Mouse (Mus musculus): Measurements from ENCODE around the gene Uvrag.
"Not testable (repeated sequence)": the region's sequence is repeated elsewhere in the genome, so short reads cannot be mapped to it uniquely, and the experiment has no call there.

Uvrag gene

DNA sequence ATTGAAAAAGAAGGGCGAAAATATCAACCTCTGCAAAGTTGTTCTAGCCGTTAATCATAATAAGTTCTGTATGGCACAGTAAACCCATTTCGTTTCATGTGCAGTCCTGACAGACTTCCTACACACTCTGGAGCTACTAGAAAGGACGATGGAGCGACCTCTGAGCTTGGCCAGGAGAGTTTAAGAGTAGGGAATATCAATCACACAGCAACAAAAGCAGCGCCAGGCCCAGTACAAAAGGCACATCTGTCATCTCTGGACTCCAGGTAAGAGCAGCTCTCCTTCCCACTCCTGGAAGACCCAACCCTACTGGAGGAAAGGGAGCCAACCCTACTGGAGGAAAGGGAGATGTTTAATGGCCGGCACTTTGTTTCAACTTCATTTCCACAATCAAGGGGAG, 43.2 kb downstream of the Uvrag start:
- in situ Hi-C loops (cut with MboI) = no loop called here

DNA sequence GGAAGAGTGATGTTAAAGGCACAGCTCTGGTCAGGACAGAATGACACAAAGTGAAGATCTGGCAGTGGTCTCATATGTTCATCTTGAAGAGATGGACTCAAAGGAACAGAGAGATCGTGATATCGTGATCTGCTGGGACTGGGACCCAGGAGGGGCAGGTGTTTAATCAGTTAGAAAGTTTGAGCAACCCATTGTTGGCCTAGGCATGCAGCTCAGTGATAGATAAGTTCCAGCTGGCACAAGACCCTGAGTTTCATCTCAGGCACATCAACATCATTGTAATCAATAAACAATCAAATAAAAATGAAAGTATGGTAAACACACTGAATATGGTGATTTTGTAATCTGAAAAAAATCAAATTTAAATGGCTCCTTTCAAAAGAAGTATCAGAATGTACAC, 43.8 kb downstream of the Uvrag start:
- in situ Hi-C loops (cut with MboI) = no loop called here

DNA sequence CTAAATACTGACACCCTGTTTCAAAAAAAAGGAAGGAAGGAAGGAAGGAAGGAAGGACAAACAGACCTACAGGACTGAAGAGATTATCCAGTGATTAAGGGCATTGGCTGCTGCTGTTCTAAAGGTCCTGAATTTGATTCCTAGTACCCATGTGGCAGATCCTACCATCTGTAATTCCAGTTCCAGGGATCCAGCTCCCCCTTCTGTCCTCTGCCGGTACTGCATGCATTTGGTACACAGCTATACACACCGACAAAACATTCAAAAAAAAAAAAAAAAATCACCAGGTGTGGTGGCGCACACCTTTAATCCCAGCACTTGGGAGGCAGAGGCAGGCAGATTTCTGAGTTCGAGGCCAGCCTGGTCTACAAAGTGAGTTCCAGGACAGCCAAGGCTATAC, 45.8 kb downstream of the Uvrag start:
- in situ Hi-C loops (cut with MboI) = no loop called here

DNA sequence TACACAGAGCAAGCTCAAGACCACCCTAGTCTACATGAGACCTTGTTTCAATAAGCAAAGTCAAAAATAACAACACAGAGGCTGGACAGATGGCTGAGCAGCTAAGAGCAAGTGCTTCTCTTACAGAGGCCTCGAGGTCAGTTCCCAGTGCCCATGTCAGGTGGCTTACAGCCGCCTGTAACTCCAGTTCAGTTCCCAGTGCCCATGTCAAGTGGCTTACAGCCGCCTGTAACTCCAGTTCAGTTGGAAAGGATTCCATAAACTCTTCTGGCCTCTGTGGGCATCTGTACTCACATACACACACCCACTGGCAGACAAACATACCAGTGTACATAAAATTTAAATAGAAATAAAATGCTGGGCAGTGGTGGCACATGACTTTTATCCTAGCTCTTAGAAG, 46.6 kb downstream of the Uvrag start:
- in situ Hi-C loops (cut with MboI) = no loop called here

DNA sequence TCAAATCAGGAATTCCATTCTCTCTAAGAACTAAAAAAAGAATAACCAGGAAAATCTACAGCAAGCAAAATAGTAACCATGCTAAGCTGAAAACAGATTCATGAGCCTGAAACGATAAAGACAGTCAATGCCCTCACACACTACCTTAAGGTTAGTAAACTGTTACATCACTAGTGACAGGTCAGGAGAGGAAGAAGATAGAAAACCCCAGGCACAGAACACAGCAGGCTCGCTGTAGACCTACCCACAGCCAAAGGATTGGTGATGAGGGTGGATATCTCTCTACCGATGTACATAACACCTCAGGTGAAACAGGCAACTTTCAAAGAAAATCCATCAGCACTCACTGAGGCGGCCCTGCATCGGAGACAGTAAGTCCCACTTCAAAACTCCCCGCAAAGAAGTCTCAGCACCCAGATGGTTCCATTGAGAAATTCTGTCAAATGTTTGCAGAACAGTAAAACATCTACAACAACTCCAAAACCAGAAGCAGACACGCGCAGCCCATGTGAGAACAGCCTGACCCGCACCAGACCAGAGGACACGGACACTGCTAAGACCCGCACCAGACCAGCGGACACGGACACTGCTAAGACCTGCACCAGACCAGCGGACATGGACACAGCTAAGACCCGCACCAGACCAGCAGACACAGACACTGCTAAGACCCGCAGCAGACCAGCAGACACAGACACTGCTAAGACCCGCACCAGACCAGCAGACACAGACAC, 48.9 kb downstream of the Uvrag start:
- in situ Hi-C loops (cut with MboI) = no loop called here

DNA sequence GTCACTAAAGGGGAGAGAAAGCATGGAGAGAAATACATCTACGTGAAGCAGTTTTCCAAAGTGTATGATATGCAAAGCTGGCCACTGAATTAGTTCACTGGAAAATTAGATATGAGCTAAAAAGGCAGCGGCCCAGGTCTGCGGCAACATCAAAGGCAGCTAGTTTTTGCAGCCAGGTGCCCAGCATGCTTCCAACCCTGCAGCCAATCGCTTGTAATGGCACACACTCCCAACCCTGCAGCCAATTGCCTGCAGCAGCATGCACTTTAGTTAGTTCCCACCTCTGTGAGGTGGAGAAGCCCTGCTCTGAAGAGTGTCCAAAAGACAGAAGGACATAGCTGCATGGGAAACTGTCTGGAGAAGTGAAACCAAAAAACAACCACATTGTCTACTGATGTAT, 51.2 kb downstream of the Uvrag start:
- in situ Hi-C loops (cut with MboI) = no loop called here

DNA sequence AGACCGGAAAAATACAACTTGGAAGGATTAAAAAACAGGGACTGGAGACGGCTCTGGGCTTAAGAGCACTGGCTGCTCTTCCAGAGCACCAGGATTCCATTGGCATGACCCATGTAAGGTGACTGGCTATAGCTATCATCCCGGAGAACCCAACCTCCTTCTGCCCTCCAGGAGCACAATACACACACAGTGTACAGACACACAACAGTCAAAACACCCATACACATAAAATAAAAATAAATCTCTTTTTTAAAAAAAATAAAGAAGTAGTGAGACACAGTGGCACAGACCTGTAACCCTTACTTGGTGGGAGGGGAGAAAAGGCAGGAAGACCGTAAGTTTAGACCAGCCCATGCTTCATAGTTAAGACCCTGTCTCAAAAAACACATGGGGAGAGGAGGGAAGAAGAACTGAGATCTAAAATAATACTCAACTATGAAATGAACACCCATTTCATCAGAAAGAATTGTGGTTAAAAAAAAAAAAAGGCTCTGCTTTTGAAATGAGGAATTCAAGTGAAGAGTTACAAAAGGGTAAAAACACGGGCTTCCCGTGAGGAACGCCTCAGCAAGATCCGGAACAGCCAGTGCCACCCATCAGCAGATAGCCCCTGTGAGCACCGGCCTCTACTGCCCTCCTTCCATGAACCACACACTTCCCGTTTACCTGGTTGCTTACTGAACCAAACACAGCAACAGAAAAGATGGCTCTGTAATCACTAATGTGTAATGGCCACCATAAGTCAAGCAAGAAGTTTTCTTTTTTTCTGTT, 52.2 kb downstream of the Uvrag start:
- in situ Hi-C loops (cut with MboI) = no loop called here

DNA sequence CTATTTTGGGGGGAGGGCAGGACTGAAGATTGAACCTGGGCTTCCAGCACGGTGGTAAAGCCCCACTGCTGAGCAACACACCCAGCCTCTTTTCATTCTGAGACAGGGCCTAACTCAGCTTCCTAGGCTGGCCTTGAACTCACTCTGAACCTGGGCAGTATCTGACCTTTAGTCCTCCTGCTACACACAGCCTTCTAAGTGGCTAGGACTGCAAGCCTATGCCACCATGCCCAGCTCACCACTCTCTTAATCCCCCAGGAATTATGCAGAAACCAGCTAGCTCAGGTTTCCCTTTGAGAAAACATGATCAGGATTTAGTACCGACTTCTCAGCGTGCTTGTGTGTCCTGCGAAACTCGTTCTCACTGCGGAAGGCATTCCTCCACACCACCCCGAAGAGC, 53.4 kb downstream of the Uvrag start:
- in situ Hi-C loops (cut with MboI) = no loop called here

DNA sequence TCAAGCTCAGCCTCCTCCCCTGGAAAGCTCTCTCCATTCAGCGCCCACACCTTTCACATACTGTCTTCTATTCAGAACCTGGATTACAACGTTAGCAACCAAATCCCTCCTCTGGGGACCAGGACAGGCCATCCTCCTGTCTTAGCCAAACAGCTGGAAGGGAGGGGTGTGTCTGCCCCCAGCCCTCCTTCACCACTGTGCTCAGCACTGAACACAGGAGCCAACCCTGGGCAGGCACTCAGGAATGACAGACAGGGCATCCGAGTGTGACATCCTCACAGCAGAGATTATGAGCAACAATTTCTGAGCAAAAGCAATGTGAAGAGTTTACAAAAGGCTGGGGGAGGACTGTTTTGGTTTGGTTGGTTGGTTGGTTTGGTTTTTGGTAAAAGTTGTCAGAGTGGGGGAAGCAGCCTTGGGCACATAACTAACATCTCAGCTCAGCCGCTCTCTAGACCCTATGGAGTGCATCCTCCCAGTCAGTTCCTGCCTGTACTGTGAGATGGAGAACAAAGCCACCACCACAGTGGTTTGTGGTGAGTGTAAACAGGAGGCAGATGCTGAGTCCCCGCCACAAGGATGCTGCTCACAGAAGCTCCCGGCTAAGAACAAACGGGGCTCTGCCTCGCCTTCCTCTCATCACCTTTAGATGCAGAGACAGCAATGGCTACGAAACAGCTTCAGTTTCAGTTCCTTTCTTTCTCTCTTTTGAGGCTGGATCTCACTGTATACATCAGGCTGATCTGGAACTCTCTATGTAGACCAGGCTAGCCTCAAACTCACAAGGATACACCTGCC, 54.1 kb downstream of the Uvrag start:
- in situ Hi-C loops (cut with MboI) = no loop called here

DNA sequence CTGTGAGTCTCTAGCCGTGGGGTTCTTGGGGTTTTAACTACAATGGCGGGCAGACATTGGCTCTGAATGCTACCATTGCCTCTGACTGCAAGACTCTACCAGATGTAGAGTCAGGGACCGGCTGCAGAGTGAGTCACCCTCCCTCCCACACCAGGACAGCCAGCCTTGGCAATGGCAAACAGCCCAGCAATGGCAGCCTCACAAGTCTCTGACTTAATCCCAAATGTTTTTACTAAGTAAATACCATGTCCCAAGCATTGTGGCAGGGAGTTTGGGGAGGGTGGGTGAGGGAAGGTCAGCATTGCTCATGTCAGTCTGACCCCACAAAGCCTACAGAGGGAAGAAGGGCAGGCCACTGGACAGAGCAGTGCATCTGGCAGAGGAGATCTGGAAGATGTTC, 55.7 kb downstream of the Uvrag start:
- in situ Hi-C loops (cut with MboI) = no loop called here

DNA sequence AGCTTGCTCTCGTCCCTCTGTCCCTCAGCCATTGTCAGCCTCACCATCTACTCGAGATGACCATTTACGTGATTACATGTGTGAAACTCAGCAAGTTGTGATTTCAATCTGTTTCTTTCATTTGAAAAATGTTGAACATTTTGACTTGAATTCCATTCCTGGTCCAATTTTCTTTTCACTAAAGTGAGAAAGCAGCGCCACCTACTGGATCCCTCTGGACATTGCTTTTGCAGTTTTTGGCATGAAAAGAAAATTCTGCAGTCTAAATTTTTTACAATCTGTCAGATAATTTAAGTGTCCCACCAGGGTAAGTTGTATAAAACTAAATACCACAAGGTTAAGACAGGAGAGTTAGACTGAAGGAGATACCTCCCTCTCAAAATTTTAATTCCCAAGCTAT, 61.4 kb downstream of the Uvrag start:
- in situ Hi-C loops (cut with MboI) = no loop called here

DNA sequence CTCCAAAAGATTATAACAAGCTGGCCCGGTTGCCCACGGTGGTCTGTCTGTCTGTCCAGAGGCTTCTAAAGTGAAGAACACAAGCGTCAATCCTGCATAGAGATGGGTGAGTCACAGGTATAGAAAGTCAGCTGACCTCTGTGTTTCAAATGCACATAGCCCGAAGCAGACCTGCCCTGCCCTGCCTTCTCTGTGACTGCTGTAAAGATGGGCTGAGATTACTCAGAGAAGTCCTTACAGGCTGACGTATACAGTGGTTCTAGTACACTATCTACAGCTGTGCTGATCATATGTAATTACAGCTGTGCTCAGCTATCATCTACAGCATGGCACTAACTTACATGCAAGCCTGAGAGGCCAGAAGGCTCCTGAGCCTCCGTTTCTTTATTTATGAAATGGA, 62.1 kb downstream of the Uvrag start:
- in situ Hi-C loops (cut with MboI) = no loop called here

DNA sequence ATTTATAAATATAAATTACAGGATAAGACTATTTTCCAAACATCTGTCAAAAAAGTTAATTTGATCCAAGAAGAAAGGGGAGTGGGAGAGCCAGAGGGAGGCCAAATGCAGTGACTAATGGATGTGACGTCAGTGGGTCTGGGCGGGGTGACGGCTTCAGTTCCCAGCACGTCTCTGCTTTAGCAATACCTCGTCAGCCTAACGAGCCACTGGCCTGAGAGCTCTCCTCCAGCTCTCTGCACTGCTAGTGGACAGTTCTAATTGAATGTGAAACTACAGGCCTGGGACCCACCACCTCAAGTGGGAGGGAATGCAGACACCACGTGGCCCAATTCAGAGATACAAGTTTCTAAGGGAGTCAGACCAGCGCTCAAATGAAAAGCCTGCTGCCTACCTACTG, 63.7 kb downstream of the Uvrag start:
- in situ Hi-C loops (cut with MboI) = no loop called here

DNA sequence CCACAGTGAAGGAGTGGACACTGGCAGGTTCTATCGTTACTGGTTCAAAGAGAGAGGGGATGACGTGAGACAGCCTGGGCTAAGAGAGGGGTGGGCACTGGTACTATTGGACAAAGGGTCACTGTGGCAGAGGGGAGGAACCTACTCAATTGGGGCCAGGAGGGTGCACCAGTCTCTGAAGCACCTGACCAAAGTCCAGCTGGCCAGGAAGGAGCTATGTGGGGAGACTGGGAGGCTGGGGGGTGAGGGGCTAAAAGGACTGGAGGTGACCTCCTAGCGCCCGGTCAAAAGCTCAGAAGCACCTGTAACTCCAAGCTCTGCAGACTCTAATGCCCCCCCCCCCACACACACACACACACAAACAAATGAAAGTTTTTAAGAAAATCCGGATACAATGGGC, 65.8 kb downstream of the Uvrag start:
- in situ Hi-C loops (cut with MboI) = no loop called here

DNA sequence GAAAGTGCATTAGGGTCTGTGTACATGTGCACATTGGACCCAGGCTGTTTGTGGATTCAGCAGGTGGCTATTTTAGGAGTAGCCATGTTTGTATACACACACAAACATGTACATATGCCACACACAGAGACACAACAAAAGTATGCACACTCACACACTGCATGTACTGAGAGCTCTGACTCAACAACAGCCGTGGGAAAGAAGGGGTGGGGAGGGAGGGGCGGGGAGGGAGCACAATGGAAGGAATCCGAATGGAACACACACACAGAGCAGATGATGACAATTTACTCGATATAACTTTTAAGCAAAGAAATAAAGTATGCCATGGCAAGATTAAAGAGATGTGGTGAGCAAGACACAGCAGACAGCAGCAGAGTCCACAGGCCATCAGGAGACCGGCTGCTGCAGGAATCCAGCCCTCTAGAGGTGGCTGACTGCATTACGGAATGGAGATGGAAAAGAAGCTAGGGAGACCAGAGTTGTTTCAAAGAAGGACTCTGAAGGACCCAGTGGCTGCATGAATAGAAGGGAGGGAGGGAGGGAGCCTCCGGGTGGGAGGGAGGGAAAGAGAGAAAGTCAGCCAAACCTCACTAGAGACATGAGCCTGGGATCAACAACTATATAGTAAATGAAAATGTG, 67.1 kb downstream of the Uvrag start:
- in situ Hi-C loops (cut with MboI) = no loop called here

DNA sequence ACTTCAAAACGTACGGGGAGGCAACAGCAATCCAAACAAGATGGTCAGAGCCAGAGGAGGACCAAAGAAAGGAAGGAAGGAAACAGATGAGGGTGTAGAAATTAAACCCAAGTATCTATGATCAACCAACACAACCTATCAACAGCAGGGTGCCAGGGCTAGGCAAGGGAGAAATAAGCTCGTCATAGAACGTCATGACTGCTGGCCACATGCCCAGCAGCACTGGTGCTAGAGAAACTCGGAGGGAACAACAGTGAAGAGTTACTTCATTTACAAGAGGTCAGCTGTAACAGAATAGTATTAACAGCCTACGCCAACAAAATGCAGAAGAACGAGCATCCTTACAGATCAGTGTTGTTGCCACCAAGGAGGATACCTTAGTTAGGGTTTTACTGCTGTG, 73.2 kb downstream of the Uvrag start:
- in situ Hi-C loops (cut with MboI) = no loop called here

DNA sequence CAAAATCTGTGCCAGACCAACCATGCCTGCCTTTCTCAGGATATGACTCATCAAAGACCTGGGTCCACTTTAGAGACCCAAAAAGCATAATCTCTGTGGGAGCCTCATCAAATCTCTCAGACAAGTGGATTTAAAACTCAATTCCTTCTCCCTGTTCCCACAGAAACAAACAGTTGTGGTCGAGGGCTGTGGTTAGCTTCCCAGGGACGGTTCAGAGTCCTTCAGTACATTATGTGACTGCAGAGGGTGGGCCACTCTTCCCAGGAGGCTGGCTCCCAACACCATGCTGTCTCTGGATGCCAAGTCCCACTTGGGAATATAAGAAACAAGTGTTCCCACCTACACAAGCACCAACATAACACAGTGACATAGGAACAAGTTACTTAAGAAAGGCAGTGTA, 75.0 kb downstream of the Uvrag start:
- in situ Hi-C loops (cut with MboI) = no loop called here

DNA sequence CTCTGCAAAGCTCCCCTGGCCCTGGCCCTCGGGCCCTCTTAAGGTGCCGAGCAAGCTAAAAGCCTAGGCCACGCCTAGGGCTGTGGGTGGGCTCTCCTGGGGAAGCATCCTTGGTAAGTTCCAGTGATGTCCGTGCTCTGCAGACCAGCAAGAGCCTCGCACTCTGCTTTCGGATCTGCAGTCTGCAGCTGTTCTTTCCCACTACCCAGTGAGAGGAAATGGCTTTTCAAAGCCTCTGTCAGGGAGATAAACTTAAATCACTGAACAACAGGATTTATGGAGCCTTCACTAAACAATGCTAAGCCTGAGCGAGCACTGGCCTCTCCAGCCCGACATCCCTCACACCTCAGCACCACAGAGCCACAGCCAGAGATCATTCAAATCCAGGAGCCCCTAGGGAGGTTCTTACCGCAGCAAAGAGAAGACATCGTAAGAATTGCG, 75.5 kb downstream of the Uvrag start:
- in situ Hi-C loops (cut with MboI) = no loop called here

DNA sequence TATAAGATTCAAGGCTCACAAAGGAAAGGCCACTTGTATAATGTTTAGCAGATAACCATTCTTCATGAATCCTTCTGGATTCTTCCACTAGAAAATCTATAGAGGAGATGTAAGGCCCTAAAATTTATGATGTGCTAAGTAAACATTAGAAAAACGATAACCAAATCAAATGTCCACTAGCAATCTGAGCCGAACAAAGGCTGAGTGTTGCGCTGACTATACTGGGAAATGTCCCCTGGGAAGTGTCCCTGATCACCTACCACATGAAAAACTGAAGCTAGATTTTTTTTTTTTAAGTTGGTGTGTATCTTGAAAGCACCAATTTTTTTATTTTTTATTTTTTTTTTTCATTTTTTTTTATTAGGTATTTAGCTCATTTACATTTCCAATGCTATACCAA, 76.1 kb downstream of the Uvrag start:
- in situ Hi-C loops (cut with MboI) = no loop called here

DNA sequence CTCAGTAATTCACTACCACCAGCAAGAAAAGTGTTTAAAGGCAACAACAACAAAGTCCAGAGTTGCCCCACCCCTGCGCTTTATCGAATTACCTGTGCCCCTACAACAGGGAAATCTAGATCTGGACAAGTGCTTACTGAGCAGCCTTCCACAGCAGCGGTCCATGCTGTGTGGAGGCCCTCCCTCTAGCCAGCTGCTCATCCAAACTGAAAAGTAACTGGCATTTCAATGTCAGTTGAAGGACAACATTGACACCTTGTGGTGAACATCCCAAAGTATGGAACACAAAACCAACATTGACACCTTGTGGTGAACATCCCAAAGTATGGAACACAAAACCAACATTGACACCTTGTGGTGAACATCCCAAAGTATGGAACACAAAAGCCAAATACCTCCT, 78.7 kb downstream of the Uvrag start:
- in situ Hi-C loops (cut with MboI) = not testable (repeated sequence)

DNA sequence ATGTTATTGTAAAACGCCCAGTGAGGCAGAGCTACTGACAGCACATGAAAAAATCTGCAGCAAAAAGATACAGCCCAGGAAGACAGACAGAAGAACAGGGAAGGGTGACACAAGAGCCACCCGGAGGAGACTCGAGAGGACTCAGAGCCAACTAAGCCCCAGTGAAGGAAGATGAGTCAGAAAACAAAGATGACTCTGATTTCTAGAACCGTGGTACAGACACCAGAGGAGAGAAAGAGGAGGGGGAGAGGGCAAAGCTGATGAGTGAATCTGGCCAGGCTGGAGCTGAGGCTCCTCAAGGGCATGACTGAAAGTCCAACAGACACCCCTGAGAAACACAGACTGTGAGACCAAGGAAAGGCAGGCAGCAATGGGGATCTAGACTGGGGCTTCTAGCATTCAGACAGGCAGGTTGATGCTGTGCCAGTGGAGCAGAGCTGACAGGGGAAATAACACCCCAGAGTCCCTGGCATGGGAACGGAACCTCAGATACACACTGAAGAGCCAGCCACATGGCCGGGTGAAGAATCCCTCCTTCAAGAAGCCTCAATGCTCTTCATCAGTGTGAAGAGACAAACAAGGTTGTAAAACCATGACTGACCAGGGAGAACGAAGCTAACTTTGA, 79.8 kb downstream of the Uvrag start:
- in situ Hi-C loops (cut with MboI) = no loop called here

DNA sequence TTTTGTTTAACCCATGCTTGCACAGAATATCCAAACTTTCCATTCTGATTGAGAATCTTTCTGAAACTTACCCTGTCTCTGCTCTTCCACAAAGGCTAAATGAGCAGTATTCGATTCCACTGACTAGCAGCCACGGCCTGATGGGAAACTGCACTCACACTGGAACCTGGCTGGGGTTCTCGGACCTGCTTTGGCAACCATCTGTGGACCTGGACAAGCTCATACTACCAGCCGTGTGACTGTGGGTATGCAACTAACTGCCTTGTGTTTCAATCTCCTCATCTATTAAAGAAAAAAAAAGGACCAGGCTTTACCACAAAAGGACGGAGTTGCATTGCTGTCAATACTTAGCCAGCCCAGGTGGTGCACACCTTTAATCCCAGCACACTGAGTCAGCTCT, 80.5 kb downstream of the Uvrag start:
- in situ Hi-C loops (cut with MboI) = no loop called here
